Mouse (Mus musculus) R1 (cell line): Measurements from ENCODE around the gene Smim23.

ENCODE experiments used
- DNase-seq: peaks from one replicate; pipeline ENCODE4 v3.0.0-alpha.2; 2018; ENCODE audit warnings: low read depth, low spot score

Gene Smim23

DNA sequence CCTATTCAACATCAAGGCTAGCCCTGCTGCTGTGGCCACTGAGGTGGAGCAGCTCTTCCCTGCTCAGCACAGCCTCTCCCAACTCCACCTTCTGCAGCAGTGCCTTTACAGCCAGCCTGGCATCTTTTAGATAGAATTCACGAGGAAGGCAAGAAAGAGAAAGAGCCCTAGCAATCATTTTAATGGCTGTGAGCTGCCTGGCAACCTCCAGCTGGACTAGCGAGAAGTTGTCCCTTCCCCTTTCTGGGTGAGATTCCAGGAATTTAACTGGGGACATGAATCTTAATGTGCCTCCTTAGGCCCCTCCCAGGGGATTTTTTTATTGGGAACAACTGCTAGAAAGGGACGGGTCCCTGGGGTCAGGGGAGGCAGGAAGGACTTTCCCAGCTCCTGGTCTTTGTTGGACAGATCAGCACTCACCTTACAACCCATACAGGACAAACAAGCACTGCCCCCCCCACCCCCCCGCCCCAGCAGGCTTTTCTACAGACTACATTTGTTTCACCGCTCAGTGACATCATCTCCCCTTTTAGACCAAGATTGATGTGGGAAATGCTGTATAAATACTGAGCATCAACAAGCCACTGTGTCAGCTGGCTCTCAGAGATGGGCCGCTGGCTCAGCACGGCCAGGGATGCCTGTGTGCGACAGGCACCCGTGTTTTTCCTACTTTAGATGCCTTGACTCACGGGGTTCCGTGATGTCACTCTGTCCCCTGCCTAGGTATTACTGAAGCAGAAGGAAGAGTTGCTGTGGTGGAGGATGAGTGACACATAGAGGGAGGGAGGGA lies 43.5 kb downstream of the Smim23 start:
- no peak for DNase-seq

DNA sequence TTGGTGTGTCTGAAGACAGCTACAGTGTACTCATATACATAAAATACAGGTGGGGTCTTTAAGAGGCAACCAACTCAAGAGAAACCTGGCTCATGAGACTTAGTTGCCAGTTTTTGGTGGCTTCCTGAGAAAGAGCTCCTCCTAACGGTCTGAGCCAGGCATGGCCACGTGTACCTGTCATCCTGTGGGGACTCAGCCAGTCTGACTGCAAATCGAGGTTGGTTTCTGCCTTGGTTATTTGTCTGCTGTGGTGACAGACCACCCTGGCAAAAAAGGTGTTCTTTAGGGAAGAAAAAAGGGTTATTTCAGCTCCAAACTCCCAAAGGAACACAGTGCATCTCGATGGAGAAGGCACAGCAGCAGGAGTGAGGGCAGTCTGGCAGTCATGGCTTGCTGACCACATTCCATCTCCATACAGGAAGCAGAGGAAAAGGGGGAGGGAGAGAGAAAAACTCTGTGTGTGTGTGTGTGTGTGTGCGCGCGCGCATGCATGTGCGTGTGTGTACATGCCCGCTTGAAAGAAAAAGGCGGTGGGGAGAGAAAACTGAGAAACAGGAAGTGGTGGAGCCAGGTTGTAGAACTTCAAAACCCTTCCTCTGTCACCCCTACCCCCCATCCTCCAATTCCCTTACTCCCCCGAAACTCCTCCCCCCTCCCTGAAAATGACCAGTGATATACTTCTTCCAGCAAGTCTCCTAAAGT lies 55.6 kb downstream of the Smim23 start:
- peak; percentile 52 for DNase-seq
